In genomic region chr4:100219599-100219998, GRCm38 (mm10) we compare ENCODE assay signal across 25 mouse cellular contexts.
A peak's percentile ranks its signal among the peaks of the same experiment; 100 is the strongest.
DNase-seq lines count a peak whose midpoint lies in the region; ATAC-seq and TF ChIP-seq lines count a peak whose summit lies in the region.
"Had no signal": no experiment of that assay in that cellular context is flagged by ENCODE, and none has a peak within 500 bp of the region (broad histone marks: within the 10 kb centered on the region; RNA-seq: fewer than 3 reads in every experiment).

No protein-coding gene starts in this region.

- H3K27ac ChIP-seq in heart, postnatal 0 days (ENCODE audit: low read depth), result peak overlapping the region; percentile 44; the same call in 1 of the 2 replicates
- H3K27ac ChIP-seq: embryonic facial prominence, embryonic 15.5 days; forebrain, embryonic 15.5 days; hindbrain, embryonic 12.5 days; limb, embryonic 10.5 days; liver, embryonic 15.5 days; lung, embryonic 15.5 days; midbrain, embryonic 10.5 days; neural tube, embryonic 15.5 days; stomach, postnatal 0 days had no signal

- 44% methylated on average over 4 of the region's 4 CpGs for WGBS in heart, postnatal 0 days

- no peak overlapping the region for H3K9ac ChIP-seq in heart, postnatal 0 days (replicated peaks; ENCODE audit: low read depth, low read length)
- H3K9ac ChIP-seq: embryonic facial prominence, embryonic 15.5 days; forebrain, embryonic 15.5 days; hindbrain, embryonic 12.5 days; liver, embryonic 15.5 days; lung, embryonic 15.5 days; neural tube, embryonic 15.5 days had no signal

- H3K9me3 ChIP-seq in heart, postnatal 0 days (replicated peaks; ENCODE audit: control insufficient read depth, low read length), result no peaks in the 10 kb centered on the region
- H3K9me3 ChIP-seq: embryonic facial prominence, embryonic 15.5 days; forebrain, embryonic 15.5 days; hindbrain, embryonic 12.5 days; limb, embryonic 10.5 days; liver, embryonic 15.5 days; lung, embryonic 15.5 days; midbrain, embryonic 10.5 days; neural tube, embryonic 15.5 days had no signal

- TF ChIP-seq EP300 in heart, postnatal 0 days (IDR thresholded peaks at IDR 0.05; ENCODE audit: low read depth), result no peak

- no peaks in the 10 kb centered on the region for H3K27me3 ChIP-seq in heart, postnatal 0 days (ENCODE audit: control insufficient read depth, insufficient read depth, low read length)
- H3K27me3 ChIP-seq: embryonic facial prominence, embryonic 15.5 days; forebrain, embryonic 15.5 days; hindbrain, embryonic 12.5 days; liver, embryonic 15.5 days; lung, embryonic 15.5 days; neural tube, embryonic 15.5 days had no signal

- H3K4me1 ChIP-seq in heart, postnatal 0 days (ENCODE audit: control insufficient read depth, insufficient read depth), result peaks cover 53% of the 10 kb centered on the region
- H3K4me1 ChIP-seq: forebrain, embryonic 15.5 days; neural tube, embryonic 15.5 days had no signal

- no peaks in the 10 kb centered on the region for H3K36me3 ChIP-seq in heart, postnatal 0 days (replicated peaks; ENCODE audit: control insufficient read depth, insufficient read depth, low read length)
- H3K36me3 ChIP-seq: embryonic facial prominence, embryonic 15.5 days; forebrain, embryonic 15.5 days; hindbrain, embryonic 12.5 days; limb, embryonic 10.5 days; liver, embryonic 15.5 days; lung, embryonic 15.5 days; midbrain, embryonic 10.5 days; neural tube, embryonic 15.5 days had no signal

- H3K4me3 ChIP-seq in heart, postnatal 0 days (ENCODE audit: low read depth, low read length), result no peak overlapping the region
- H3K4me3 ChIP-seq: embryonic facial prominence, embryonic 15.5 days; forebrain, embryonic 15.5 days; hindbrain, embryonic 12.5 days; limb, embryonic 10.5 days; liver, embryonic 15.5 days; lung, embryonic 15.5 days; midbrain, embryonic 10.5 days; neural tube, embryonic 15.5 days had no signal

- intact Hi-C loops in heart, postnatal 25 days (cut with DNase I), result loop anchor here (5.0 to 10.0 kb wide), 3 partner anchors 75 to 315 kb away; partner anchors contain the start of gene Ror1

- TF ChIP-seq CTCF in heart, postnatal 0 days (IDR thresholded peaks at IDR 0.05; ENCODE audit: low read depth), result no peak

- H3K4me2 ChIP-seq in heart, postnatal 0 days (ENCODE audit: low read depth, low read length), result no peak overlapping the region
- H3K4me2 ChIP-seq: embryonic facial prominence, embryonic 15.5 days; forebrain, embryonic 15.5 days; hindbrain, embryonic 12.5 days; liver, embryonic 15.5 days; lung, embryonic 15.5 days; neural tube, embryonic 15.5 days had no signal

- 0 out of 2 replicates have a peak, but pooled peaks have one; percentile 2 for ATAC-seq in heart, postnatal 0 days (ENCODE audit: insufficient read depth, low read depth)
- peak; percentile 85 for ATAC-seq in common myeloid progenitor, adult 5-6 weeks (replicated peaks; ENCODE audit: low read depth, poor library complexity, severe bottlenecking)
- ATAC-seq: forebrain, embryonic 15.5 days; inflammation-experienced regulatory T-cells, adult 6 months had no signal

- peak; percentile 44 for DNase-seq in cerebellum, adult 11-12 months
- no peak for DNase-seq in cerebellum, adult 9-10 months
- no peak for DNase-seq in heart, postnatal 0 days (ENCODE audit: low spot score)
- no peak for DNase-seq in heart, postnatal 25 days (ENCODE audit: low spot score)
- peak; percentile 2 for DNase-seq in naive thymus-derived CD4-positive, alpha-beta T cell, adult 2 months (ENCODE audit: low read depth)
- DNase-seq in gastrocnemius, postnatal 4 days (ENCODE audit: low spot score in 2 of 2), result no peak
- DNase-seq: adrenal gland, postnatal 36 days; kidney, adult 9 months; kidney, postnatal 14 days; liver; right cerebral cortex, adult 18-20 months; right cerebral cortex, postnatal 4 days; thymus, adult 2 months; thymus, postnatal 4 days had no signal

Comparison
In these comparisons a context has a peak if more than half of its experiments do, and no peak if none do; other contexts are left out.
1. DNase-seq: peak in cerebellum, adult 11-12 months (single experiment) and naive thymus-derived CD4-positive, alpha-beta T cell, adult 2 months (single experiment); none in cerebellum, adult 9-10 months (single experiment), heart, postnatal 0 days (single experiment), heart, postnatal 25 days (single experiment) and gastrocnemius, postnatal 4 days (0 of 2).